Mouse (Mus musculus) MEL (cell line): ENCODE data around the gene Vps4b. TPM values are rescaled to one million over a fixed set of nuclear protein-coding genes. Genes with fewer than 3 reads are reported as not detected.
A peak's percentile ranks its signal among the peaks of the same experiment; 100 is the strongest.

Experiments used
- DNase-seq: peaks from one replicate; pipeline ENCODE4 v3.0.0; 2011; ENCODE audit warnings: low read depth, low spot score
- H3K27ac ChIP-seq: 2 replicates; pipeline ENCODE4 v1.5.1; 2012; ENCODE audit warnings: low read depth, mild to moderate bottlenecking, control low read depth, low read length, moderate library complexity; ENCODE audit not compliant: control insufficient read depth
- H3K27me3 ChIP-seq, 2 experiments: fragments of 150-350 bp in 1 of 2; sonication (generic) in 1 of 2; 2 replicates each; pipeline ENCODE4 v1.6.1; 2012; ENCODE audit warnings: low read length in 2 of 2, mild to moderate bottlenecking in 2 of 2, improper control_type of control experiment in 1 of 2, moderate library complexity in 1 of 2; ENCODE audit not compliant: insufficient read depth in 2 of 2, control insufficient read depth in 1 of 2
- H3K36me3 ChIP-seq, 2 experiments: 2 replicates each; pipeline ENCODE4 v1.6.1; 2012 to 2014; ENCODE audit warnings: low read length in 2 of 2, improper control_type of control experiment in 1 of 2, inconsistent platforms in 1 of 2, mild to moderate bottlenecking in 1 of 2; ENCODE audit not compliant: insufficient read depth in 2 of 2, control insufficient read depth in 1 of 2
- H3K4me1 ChIP-seq, 2 experiments: fragments of 150-350 bp in 1 of 2; sonication (generic) in 1 of 2; 2 replicates each; pipeline ENCODE4 v1.6.1; 2012; ENCODE audit warnings: low read length in 2 of 2, improper control_type of control experiment in 1 of 2, mild to moderate bottlenecking in 1 of 2; ENCODE audit not compliant: insufficient read depth in 2 of 2, control insufficient read depth in 1 of 2
- H3K4me3 ChIP-seq, 2 experiments: fragments of 150-350 bp in 1 of 2; sonication (generic) in 1 of 2; 2 replicates each; pipeline ENCODE4 v1.5.1; 2012; ENCODE audit warnings: low read depth in 2 of 2, low read length in 2 of 2, mild to moderate bottlenecking in 2 of 2, moderate library complexity in 2 of 2, control low read depth in 1 of 2, improper control_type of control experiment in 1 of 2; ENCODE audit not compliant: control insufficient read depth in 1 of 2, insufficient read depth in 1 of 2
- H3K79me2 ChIP-seq: 2 replicates; pipeline ENCODE4 v1.6.1; 2012; ENCODE audit warnings: mild to moderate bottlenecking, low read length, moderate library complexity; ENCODE audit not compliant: control insufficient read depth, poor library complexity, insufficient read depth
- H3K9ac ChIP-seq: 2 replicates; pipeline ENCODE4 v1.6.1; 2012; ENCODE audit warnings: low read depth, mild to moderate bottlenecking, control low read depth, low read length, moderate library complexity; ENCODE audit not compliant: control insufficient read depth, poor library complexity, severe bottlenecking
- H3K9me3 ChIP-seq: fragments of 150-350 bp; sonication (generic); replicated peaks from 2 replicates; pipeline ENCODE4 v1.6.1; 2012; ENCODE audit warnings: mild to moderate bottlenecking, low read length, improper control_type of control experiment, moderate library complexity; ENCODE audit not compliant: insufficient read depth
- CHD1 ChIP-seq: IDR thresholded peaks from 2 replicates; pipeline ENCODE4 v1.6.1; 2012; ENCODE audit warnings: low read depth, mild to moderate bottlenecking, inconsistent platforms, low read length, improper control_type of control experiment
- CHD2 ChIP-seq: IDR thresholded peaks from 2 replicates; pipeline ENCODE4 v1.6.1; 2011; ENCODE audit warnings: low read length, improper control_type of control experiment
- GABPA ChIP-seq: IDR thresholded peaks from 2 replicates; pipeline ENCODE4 v1.6.1; 2012; ENCODE audit warnings: low read depth, mild to moderate bottlenecking, inconsistent platforms, low read length, improper control_type of control experiment, moderate library complexity
- GATA1 ChIP-seq: IDR thresholded peaks from 2 replicates; pipeline ENCODE4 v1.6.1; 2011; ENCODE audit warnings: low read depth, low read length, improper control_type of control experiment
- MAFK ChIP-seq: IDR thresholded peaks from 2 replicates; pipeline ENCODE4 v1.6.1; 2011; ENCODE audit warnings: low read depth, mild to moderate bottlenecking, low read length, improper control_type of control experiment, borderline replicate concordance
- MAX ChIP-seq: IDR thresholded peaks from 2 replicates; pipeline ENCODE4 v1.6.1; 2011; ENCODE audit warnings: low read length, improper control_type of control experiment
- MAZ ChIP-seq: IDR thresholded peaks from 2 replicates; pipeline ENCODE4 v1.6.1; 2012; ENCODE audit warnings: low read depth, mild to moderate bottlenecking, inconsistent platforms, low read length, improper control_type of control experiment
- MXI1 ChIP-seq: IDR thresholded peaks from 2 replicates; pipeline ENCODE4 v1.6.1; 2011; ENCODE audit warnings: mild to moderate bottlenecking, low read depth, low read length, improper control_type of control experiment
- MYC ChIP-seq: IDR thresholded peaks from 2 replicates; pipeline ENCODE4 v1.6.1; 2011; ENCODE audit warnings: low read depth, mild to moderate bottlenecking, low read length, improper control_type of control experiment, moderate library complexity
- NELFE ChIP-seq: IDR thresholded peaks from 2 replicates; pipeline ENCODE4 v1.6.1; 2011; ENCODE audit warnings: low read depth, low read length, improper control_type of control experiment
- NRF1 ChIP-seq: IDR thresholded peaks from 2 replicates; pipeline ENCODE4 v1.6.1; 2014; ENCODE audit warnings: low read depth, mild to moderate bottlenecking, inconsistent platforms, low read length, improper control_type of control experiment, moderate library complexity; ENCODE audit not compliant: poor library complexity, insufficient read depth, severe bottlenecking
- POLR2A ChIP-seq, 2 experiments: IDR thresholded peaks; 2 replicates each; pipeline ENCODE4 v1.6.1; 2011 to 2012; ENCODE audit warnings: low read length in 2 of 2, mild to moderate bottlenecking in 2 of 2, control low read depth in 1 of 2, improper control_type of control experiment in 1 of 2, low read depth in 1 of 2, moderate library complexity in 1 of 2; ENCODE audit not compliant: control insufficient read depth in 1 of 2, insufficient read depth in 1 of 2, poor library complexity in 1 of 2
- POLR2AphosphoS5 ChIP-seq: IDR thresholded peaks from 2 replicates; pipeline ENCODE4 v1.6.1; 2012; ENCODE audit warnings: low read depth, borderline replicate concordance, mild to moderate bottlenecking, inconsistent platforms, low read length, moderate library complexity, mixed read lengths
- RAD21 ChIP-seq: IDR thresholded peaks from 2 replicates; pipeline ENCODE4 v1.6.1; 2011; ENCODE audit warnings: mild to moderate bottlenecking, low read depth, low read length, improper control_type of control experiment
- RCOR1 ChIP-seq: IDR thresholded peaks from 2 replicates; pipeline ENCODE4 v1.6.1; 2012; ENCODE audit warnings: low read depth, mild to moderate bottlenecking, inconsistent platforms, low read length, improper control_type of control experiment
- SIN3A ChIP-seq: IDR thresholded peaks from 2 replicates; pipeline ENCODE4 v1.6.1; 2012; ENCODE audit warnings: low read length, improper control_type of control experiment, inconsistent platforms
- TAL1 ChIP-seq: IDR thresholded peaks from 2 replicates; pipeline ENCODE4 v1.6.1; 2012; ENCODE audit warnings: mild to moderate bottlenecking, inconsistent platforms, low read length, moderate library complexity, mixed read lengths
- TCF12 ChIP-seq: IDR thresholded peaks from 2 replicates; pipeline ENCODE4 v1.6.1; 2014; ENCODE audit warnings: low read depth, mild to moderate bottlenecking, inconsistent platforms, low read length, improper control_type of control experiment, moderate library complexity
- UBTF ChIP-seq: IDR thresholded peaks from 2 replicates; pipeline ENCODE4 v1.6.1; 2012; ENCODE audit warnings: low read depth, mild to moderate bottlenecking, inconsistent platforms, low read length, improper control_type of control experiment, moderate library complexity, borderline replicate concordance; ENCODE audit not compliant: insufficient read depth
- USF1 ChIP-seq: IDR thresholded peaks from 2 replicates; pipeline ENCODE4 v1.6.1; 2014; ENCODE audit warnings: low read depth, mild to moderate bottlenecking, inconsistent platforms, low read length, improper control_type of control experiment, moderate library complexity
- ZKSCAN1 ChIP-seq: IDR thresholded peaks from 2 replicates; pipeline ENCODE4 v1.6.1; 2012; ENCODE audit warnings: low read depth, mild to moderate bottlenecking, inconsistent platforms, low read length, improper control_type of control experiment, moderate library complexity
- ZMIZ1 ChIP-seq: IDR thresholded peaks from 2 replicates; pipeline ENCODE4 v1.6.1; 2012; ENCODE audit warnings: low read depth, mild to moderate bottlenecking, inconsistent platforms, low read length, improper control_type of control experiment, moderate library complexity
- polyA plus RNA-seq, 2 experiments: library from polyadenylated mRNA; stranded (reverse) in 1 of 2; unstranded in 1 of 2; fragments of >175 nt in 1 of 2; fragments of >200 nt in 1 of 2; gene quantifications; 2 replicates each; pipeline versions ENCODE4 v1.2.1 to v1.2.4; 2012; ENCODE audit warnings: low replicate concordance in 2 of 2, low read depth in 1 of 2; ENCODE audit not compliant: insufficient read length in 2 of 2, insufficient read depth in 1 of 2, missing spikeins in 1 of 2
- total RNA-seq: library from RNA; depleted of rRNA; stranded (reverse); fragments of 300-350 nt; gene quantifications from 2 replicates; pipeline ENCODE4 v1.2.3, GENCODE M21; 2012

Gene Vps4b
- total and polyA plus RNA-seq, 3 experiments: 43.9 to 91.1 (median 80.4) TPM

GRCm38 (mm10) chr1:106768773-106769172, 27.8 kb downstream of the Vps4b start:
- Histone ChIP-seq H3K4me3 (no peak overlapping the region), H3K4me1 (no peaks in the 10 kb centered on the region), H3K36me3 (peaks cover 0 to 58% of the 10 kb centered on the region in 2 experiments; a peak in 3 of 4 replicates), H3K27me3 (no peaks in the 10 kb centered on the region), H3K27ac (no peak overlapping the region), H3K79me2 (no peaks in the 10 kb centered on the region), H3K9me3 (no peaks in the 10 kb centered on the region), H3K9ac (no peak overlapping the region)
- TF ChIP-seq GATA1 (0 out of 2 replicates have a peak, but pooled peaks have one; percentile 14), ZKSCAN1 (no peak)
- peak; percentile 44 for DNase-seq

- Histone ChIP-seq H3K36me3 (peaks cover 12 to 34% of the 10 kb centered on the region in 2 experiments), H3K27me3 (no peaks in the 10 kb centered on the region), H3K27ac (no peak overlapping the region), H3K9ac (no peak overlapping the region), H3K79me2 (no peaks in the 10 kb centered on the region), H3K4me3 (no peak overlapping the region), H3K9me3 (no peaks in the 10 kb centered on the region), H3K4me1 (peaks cover 0 to 3% of the 10 kb centered on the region in 2 experiments; a peak in 1 of 4 replicates)
- TF ChIP-seq CHD1 (no peak), TCF12 (no peak), NRF1 (no peak), MAX (no peak), GATA1 (no peak), SIN3A (no peak), TAL1 (no peak), MAFK (no peak), RAD21 (no peak), GABPA (no peak)
- no peak for DNase-seq
These were observed 30.8 kb downstream of the Vps4b start for GRCm38 (mm10) chr1:106765771-106766170.

DNA sequence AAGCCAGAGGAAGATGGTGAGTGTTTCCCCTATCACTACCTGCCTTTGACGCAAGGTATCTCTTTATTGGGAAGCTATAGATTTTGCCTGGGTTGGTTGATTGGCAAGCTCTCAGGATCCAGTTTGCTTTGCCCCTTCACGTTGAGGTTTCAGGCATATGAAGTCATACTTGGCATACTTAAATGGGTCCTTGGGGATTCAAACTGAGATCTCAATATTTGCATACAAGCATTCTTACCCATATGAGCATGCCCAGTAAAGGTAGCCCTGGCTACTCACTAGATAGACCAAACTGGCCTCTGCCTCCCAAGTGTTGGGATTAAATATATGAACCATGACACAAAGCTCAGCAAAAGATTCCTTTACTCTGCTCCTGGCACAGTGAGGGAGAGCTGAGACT, 31.7 kb downstream of the Vps4b start:
- DNase-seq: no peak
- peaks cover 3% of the 10 kb centered on the region in 2 experiments; a peak in 3 of 4 replicates for H3K4me1 ChIP-seq
- no peak overlapping the region for H3K9ac ChIP-seq
- no peak for TF ChIP-seq MAZ
- no peak for TF ChIP-seq CHD2
- TF ChIP-seq UBTF: no peak
- no peak for TF ChIP-seq TCF12
- no peak for TF ChIP-seq ZKSCAN1
- no peak for TF ChIP-seq GABPA
- TF ChIP-seq POLR2A (IDR thresholded peaks at IDR 0.05; ENCODE audit: control insufficient read depth in 1 of 2, insufficient read depth in 1 of 2, low read depth in 1 of 2, low read length in 2 of 2, poor library complexity in 1 of 2): no peak
- TF ChIP-seq POLR2AphosphoS5: no peak
- no peak for TF ChIP-seq RCOR1
- TF ChIP-seq NELFE: no peak
- no peak for TF ChIP-seq MYC
- no peak for TF ChIP-seq SIN3A
- TF ChIP-seq MAX: no peak
- TF ChIP-seq MXI1: no peak
- no peak for TF ChIP-seq USF1
- TF ChIP-seq ZMIZ1: no peak
- H3K4me3 ChIP-seq: no peak overlapping the region
- no peaks in the 10 kb centered on the region for H3K27me3 ChIP-seq
- peaks cover 15 to 32% of the 10 kb centered on the region in 2 experiments for H3K36me3 ChIP-seq
- no peaks in the 10 kb centered on the region for H3K9me3 ChIP-seq
- no peak overlapping the region for H3K27ac ChIP-seq
- no peaks in the 10 kb centered on the region for H3K79me2 ChIP-seq
